Mouse (Mus musculus) monocyte, adult 5-6 weeks (primary cell): ENCODE results near the gene Gm17428. TPM values are rescaled to one million over a fixed set of nuclear protein-coding genes. Genes with fewer than 3 reads are reported as not detected.
A peak's percentile ranks its signal among the peaks of the same experiment; 100 is the strongest.
"Not testable (repeated sequence)": the region's sequence is repeated elsewhere in the genome, so short reads cannot be mapped to it uniquely, and the experiment has no call there.

Experiments
- ATAC-seq: fragments of 153-309, 156-312 bp; replicated peaks from 2 replicates; pipeline ENCODE4 v1.8.0; 2017; ENCODE audit warnings: mild to moderate bottlenecking; ENCODE audit not compliant: low TSS enrichment, insufficient number of reproducible peaks, severe bottlenecking, poor library complexity, low FRiP score
- total RNA-seq: library from RNA; stranded (forward); fragments of 200-1000, 200-491, 200-594 nt; gene quantifications from 3 replicates; pipeline ENCODE4 v1.2.3, GENCODE M21; 2017

Gene Gm17428
- total RNA-seq, result not detected in 3 replicates

DNA sequence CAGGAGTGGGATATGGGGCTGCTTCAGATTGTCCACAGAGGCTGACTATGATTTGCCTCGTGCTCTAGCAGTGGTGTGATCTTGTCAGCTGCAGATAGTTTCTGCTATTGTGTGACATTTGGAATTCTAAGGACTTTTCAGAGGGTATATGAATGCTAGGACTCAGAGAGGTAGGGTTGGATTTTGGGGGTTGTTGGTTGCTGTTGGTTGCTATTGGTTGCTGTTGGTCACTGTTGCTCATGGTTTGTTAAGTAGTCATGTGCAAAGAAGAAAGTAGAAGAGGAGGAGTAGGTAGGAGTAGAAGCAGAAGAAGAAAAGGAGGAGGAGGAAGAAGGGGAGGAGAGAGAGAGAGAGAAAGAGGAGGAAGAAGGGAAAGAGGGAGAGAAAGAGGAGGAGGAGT lies at the start of gene Gm17428:
TSS of gene Gm17428 (plus strand) at position 301 of the 400 bp plus-strand sequence.
- ATAC-seq, result no peak

DNA sequence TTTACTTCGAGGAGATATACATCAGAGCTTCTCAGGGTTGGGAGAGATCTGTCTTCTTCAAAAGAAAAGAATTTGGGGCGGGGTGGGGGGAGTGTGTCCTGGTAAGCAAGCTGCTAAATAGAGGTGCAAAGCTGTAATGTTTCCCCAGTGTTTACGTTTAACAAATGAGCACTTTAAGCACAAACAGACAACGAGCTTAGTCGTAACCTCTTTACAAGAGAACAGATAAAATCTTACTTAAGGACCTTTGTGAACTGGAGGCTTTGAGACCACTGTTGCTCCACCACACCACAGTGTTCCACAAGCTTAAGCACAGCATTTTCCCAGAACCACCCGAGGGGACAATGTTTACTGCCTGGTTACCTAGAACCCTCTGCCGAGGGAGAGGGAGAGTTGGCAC lies 49.4 kb upstream of the Gm17428 start:
- ATAC-seq, result no peak

DNA sequence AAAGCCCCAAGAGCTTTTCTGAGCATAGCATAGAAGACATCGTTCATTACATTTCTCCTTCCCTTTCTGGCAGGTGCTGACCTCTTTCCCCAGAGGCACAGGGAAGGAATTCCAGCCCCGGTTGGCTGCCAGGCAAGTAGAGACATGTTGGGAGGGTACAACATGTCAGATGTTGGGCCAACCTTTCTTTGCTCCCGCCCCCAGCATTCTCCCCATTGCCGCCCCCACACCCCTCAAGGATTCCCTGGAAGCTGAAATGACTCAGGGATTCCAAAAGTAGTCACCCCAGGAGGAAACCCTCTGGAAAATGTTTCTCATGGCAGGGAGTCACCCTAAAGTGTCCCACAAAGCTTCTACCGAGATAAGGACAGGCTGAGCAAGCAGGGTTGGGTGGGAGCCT lies 46.9 kb upstream of the Gm17428 start:
- ATAC-seq, result no peak

DNA sequence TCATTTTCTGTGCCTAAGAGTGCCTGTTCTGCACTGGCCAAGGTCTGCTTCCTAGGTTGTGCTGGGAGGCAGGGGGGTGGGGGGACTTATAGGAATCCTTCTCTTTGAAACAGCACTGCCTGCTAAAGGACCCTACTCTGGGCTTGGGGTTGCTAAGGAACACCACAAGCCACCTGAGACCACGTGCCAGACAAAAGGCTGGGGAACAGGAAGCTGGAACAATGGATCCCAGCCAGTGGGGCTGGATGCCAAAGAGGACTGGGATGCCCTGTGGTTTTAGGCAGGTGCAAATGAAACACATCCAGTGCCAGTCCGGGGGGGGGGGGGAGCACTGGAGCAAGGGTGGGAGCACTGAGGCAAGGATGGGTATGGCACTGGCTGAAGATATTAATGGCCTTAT lies 46.3 kb upstream of the Gm17428 start:
- no peak for ATAC-seq

DNA sequence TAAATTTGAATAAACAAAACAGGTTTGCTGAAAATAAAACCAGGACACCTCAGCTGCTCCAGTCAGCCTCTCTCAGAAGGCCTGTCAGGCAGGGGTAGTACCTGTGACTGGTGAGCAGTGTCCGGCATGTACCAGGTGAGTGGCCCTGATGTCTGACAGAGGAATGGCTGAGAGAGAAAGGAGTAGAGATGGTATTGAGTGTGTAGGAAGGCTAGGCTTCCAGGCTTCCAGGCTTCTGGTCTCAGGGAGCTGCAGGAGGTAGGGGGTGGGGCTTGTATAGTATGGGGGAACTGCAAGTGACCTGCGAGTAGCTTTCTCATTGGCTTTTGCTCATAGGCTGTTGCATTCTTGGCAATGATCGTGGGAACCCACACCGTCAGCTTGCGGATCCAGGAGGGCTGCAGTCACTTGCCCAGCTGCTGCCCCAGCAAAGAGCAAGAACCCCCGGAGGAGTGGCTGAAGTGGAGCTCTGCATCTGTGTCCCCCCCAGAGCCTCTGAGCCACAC lies 44.0 kb upstream of the Gm17428 start, which contains the start of gene Il25:
TSS of gene Il25 (plus strand) at position 51 of the 506 bp plus-strand sequence.
- ATAC-seq, result no peak

DNA sequence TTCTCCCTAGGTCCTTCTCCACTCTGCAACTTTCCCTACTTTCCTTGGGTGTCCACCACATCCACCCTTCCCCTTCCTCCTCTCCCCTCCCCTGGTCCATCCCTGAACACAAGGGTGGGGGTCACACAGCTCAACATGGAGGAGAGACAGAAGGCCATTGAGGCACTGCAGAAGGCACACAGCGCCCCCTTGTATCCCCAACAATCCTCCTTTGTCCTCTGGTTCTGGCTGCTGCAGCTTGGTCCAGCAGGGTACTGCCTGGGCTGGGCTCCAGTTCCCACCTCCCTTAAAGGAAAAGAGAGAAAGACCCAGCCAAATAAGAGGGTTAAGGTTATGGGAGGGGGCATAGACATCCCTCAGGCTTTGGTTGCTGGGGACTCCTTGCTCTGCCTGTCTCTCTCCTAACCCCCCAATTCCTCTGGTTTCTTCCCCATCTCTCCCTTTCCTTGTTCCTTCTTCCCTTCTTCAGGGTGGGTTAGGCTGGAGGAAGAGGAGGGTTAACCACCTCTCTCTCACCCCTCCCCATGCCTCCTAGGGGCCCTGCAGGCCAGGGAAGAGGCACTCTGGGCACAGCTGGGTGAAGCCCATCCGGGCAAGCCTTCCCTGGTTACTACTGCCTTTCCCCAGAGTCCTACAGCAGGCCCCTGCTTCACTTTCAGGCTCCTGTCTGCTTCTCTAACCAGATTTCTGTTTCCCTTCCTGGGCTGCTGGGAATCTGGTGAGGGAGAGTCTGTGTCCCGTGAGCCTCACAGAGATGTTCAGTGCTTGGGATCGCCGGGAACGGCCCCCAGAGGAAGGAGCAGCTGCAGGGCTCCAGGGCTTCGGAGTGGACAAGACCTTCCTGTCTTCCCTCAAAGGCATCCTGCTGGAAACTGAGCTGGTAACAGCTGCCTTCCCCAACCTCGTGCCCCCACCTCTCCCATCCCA lies 40.6 kb upstream of the Gm17428 start, which contains the start of gene Cmtm5:
TSS of gene Cmtm5 (plus strand) at position 358 of the 927 bp plus-strand sequence.
- ATAC-seq, result no peak

DNA sequence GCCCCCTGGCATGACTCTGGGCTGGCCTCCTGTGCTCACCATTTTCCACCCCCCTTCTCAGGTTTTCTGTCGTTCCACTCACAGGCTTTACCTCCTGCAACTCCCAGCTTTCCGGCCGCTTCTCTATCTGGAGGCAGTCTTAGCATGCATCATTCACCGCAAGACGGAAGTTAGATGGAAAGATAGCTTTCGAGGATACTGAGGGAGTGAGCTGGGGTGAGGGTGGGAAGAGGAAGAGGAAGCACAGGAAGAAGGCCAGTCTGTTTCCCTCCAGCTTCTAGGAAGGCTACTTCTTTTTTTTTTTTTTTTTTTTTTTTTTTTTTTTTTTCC lies 39.9 kb upstream of the Gm17428 start:
- ATAC-seq, result no peak

DNA sequence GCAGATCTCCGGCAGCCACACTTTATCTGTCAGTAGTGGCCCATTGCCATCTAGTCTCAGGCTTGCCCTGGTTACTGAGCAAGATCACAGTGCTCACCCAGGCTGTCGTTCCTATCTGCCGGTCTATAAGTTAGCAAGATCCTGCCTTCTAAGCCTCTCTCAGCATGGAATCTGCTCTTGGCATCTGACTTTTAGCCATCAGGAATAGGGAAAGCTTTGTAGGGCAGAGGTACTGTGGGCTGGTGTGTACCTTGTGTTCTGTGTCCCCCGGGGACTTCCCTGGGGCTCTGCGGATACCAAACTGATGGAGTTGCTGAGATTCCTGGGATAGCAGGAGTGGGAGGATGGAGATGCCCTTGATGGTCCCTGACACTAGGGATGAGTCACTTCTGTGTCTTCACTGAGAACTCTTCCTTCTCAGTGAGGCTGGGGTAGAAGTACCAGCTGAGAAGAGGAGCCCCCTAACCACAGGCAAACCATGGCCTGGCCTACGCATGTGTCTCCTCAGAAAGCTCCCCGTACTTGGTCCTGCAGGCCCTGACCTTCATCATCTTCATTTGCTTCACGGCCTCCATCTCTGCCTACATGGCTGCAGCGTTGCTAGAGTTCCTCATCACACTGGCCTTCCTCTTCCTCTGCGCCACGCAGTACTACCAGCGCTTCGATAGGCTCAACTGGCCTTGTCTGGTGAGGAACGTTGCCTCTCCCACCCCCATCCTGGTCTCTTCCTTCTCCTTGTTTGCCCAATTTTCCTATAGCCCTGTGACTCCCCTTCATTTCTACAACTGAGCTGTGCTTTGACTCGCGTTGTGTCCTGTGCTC lies 39.2 kb upstream of the Gm17428 start:
- ATAC-seq, result no peak

DNA sequence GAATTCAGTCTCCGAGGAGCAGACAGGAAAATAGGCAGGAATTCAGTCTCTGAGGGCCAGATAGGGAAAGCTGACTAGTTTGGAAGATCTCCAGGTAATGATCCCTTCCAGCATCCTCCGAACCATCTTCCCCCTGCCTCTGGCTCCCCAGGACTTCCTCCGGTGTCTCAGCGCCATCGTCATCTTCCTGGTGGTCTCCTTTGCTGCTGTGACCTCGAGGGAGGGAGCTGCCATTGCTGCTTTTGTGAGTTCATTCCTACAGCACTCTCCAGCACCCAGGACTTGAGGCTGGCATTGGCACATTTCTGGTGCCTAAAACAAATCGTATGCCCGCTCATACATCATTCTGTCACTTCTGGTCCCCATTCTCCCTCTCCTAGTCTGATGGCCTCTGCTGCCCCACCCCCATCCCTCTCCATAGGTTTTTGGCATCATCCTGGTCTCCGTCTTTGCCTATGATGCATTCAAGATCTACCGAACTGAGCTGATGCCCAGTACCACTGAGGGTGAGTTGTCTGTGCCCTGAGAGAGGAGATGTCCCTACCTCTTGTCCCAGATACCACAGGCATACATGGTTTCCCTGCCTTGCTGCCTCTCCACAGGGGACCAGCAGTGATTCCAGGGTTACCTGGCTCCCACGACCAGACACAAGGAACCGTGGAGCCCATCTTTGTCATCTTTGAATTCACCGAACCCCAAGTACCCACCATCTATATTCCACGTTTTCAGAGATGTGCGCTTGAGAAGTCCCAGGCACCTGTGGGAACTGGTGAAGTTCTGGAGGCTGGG lies 38.1 kb upstream of the Gm17428 start:
- no peak for ATAC-seq

DNA sequence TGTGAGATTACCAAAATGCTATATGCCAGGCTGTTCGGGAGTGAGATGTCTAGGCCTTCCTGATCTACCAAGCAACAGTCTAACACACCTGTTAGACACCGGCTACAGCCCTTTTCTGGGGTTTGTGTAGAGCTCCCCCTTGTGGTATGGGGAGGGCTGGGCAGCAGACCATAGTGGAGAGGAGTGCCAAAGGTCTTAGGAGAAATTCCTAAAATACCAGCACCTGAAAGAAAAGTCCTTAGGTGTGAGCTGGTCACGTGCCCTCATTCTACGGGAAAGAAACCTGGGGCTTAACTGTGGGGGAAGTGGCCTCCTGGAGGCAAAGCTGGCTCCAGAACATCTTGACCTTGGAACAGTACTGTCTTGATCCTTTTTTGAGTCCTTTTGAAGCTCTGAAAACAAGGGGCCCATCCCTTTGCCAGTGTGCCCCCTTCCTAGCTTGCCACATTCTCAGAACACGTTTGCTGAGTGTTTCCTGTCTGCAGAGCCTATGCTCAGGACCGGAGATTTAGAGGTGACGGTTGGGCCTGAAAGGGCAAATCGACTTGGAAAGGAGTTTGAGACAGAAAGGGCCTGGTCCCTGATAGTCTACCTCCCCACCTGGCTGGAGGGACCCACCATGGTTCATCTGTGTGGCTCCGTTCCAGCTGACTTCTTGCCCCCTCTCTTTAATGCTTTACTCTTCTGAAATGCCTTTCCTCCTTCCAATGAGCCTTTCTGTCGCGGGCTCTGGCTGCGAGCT lies 37.1 kb upstream of the Gm17428 start:
- 0 out of 2 replicates have a peak, but pooled peaks have one; percentile 40 for ATAC-seq

DNA sequence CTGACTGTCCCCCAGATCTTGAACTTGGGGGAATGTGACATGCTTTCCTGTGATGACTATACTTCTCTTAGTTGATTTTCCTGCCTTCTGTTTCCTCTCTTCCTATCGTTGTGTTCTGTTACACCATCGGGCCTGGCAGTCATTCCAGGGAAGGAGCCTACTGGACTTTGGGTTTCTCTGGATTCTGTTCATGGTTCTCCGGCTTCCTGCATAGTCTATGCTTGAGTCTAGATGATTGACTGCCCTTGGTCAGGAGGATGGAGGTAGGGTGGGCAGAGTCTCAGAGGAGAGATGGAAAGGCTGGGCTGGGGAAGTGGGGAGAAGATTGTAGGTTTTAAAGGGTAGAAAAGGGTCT lies 36.6 kb upstream of the Gm17428 start:
- no peak for ATAC-seq

DNA sequence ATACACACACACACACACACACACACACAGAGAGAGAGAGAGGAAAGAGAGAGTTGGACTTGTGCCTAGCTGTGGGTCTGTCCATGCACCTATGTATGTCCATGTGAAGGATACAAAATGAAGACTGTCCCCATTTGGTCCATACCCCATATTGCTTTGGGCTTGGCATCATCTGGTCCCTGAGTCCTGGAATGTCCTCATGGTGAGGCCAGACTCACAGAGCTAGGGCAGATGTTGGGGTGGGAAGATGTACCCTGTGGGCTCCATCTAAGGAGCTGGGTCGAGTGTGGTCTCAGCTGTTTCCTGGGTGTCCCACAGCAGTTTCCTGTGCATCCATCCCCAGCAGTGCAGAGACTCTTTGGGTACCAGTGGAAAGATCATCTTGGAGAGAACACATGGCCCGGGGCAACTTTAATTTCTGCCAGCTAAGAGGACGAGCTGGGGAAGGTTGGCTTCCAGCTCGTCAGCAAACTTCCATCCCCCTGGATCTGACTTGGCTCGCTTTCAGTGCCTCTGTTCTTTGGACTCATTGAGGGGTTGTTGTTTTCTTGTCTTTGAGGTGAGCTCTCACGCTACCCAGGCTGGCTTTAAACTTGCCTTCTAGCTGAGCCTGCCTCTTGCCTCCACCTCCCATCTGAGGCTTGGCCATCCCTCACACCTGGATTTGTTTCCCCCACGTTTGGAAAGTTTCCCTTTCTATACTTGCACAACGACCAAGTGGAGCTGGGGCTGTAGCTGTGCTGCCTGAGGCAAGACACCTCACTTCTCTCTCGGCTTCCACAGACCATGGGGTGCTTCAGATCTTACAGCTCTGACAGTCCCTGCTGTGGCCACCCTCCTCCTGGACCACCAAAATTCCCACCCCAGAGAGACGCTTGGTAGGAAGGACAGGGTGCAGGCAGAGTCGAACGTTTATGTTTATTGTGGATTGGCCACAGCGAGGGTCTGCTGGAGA lies 35.4 kb upstream of the Gm17428 start:
- no peak for ATAC-seq

DNA sequence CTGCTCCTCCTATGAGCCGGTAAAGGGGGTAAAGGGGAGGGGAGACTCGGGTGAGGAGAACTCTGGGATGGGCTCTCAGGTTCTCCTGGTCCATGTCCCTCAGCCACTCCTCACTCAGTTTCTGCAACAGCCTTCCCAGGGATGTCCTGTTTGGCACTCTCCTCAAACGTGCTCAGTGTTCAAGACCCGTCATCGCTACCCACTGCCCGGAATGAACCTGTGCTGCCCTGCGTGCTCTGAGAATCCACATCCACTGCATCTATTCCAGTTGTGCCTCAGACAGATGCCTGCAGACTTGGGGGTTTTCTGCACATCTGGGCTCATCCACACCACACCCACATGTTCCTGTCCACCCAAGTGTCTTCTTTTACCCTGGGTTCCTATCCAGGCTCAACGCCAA lies 34.3 kb upstream of the Gm17428 start:
- ATAC-seq, result no peak

DNA sequence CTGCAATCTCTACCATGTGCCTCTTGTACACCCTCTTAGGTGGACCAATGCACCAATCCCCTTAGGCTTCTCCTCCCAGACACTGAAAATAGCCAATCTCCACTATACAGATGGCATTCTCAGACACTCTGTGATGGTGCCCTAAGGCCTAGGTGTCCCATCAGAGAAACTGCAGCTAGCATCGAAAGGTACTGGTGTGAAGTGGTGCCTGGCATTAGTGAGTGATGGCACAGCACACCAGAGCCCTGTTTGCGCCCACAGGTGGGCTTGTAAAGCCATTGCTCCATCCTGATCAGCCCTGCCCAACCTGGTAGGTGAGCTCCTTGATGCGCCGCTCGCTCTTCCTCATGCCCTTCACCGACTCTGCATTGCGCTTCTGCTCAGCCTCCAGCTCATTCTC lies 32.8 kb upstream of the Gm17428 start:
- no peak for ATAC-seq

DNA sequence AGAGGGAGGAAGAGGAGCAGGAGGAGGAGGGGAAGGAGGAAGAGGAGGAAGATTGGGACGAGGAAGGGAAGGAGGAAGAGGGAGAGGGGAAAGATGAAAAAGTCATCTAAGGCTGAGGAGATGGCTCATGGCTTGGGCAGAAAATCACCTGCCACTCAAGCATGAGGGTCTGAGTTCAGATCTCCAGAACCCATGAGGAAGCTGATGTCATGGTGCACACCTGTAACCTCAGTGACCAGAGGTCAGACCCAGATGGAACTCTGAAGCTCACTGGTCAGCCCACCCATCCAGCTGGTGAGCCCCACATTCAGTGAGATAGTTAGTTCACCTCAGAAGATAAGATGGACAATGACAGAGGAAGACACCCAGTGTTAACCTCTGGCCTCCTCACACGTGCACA lies 31.8 kb upstream of the Gm17428 start:
- no peak for ATAC-seq

DNA sequence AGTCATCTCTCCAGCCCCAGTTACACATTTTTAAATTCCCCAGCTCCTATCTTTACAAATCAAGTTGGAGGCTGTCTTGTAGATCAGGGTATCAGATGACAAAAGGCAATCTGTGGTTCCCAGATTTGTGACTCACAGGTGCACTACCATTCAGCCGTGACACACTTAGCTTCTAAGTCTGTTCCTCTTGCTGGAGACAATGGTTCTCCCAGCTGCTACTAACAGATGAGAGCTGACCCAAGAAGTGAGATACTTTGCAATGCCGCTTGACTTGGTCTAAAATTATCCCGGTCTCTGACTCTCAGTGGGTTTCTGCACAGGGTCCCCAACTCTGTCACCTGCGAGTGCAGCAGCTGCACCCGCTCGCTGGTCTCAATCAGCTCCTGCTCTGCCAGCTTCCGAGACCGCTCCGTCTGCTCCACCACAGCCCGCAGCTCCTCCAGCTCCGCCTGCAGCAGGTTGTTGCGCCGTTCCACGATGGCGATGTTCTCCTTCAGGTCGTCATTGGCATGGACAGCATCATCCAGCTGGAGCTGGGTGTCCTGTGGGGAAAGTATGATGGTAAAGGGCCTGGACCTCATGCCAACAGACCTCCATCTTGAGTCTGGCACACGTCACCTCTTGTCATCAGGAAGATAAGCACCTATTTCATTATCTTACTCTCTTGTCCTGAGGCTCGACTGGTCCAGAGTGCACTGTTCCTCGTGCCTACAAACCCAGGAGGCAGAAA lies 30.6 kb upstream of the Gm17428 start:
- ATAC-seq, result no peak

DNA sequence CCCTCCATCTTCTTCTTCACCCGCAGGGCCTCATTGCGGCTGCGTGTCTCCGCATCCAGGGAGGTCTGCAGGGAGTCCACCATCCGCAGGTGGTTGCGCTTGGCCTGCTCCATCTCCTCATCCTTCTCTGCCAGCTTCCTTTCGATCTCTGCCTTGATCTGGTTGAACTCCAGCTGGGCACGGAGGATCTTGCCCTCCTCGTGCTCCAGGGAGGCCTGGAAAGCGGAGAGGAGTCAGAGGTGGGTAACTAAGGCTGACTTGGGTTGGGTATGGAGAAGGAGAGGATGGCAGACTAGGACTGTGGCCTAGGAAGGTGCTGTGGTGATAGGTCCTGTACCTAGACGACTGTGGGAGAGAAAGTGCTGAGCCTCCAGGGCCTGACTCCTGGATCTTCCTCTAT lies 29.7 kb upstream of the Gm17428 start:
- ATAC-seq, result not testable (repeated sequence)
